ENCODE assay signal across 11 mouse cellular contexts in the genomic region with DNA sequence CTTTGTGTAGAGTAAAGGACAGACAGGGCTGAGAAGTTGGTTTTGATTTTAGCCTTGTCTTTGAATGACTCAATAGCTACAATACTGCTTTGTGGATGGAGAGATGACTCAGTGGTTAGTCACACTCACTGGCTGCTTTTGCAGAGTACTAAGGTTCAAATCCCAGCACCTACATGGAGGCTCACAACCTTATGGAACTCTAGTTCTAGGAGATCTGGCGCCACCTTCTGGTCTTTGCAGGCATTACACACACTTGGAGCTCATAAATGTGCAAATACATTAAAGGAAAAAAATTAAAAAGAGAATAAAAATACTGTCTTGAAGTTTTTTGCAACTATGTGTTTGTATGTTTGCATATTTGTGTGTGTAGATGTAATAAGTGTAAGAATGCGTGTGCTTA. TPM values are rescaled to one million over a fixed set of nuclear protein-coding genes. Genes with fewer than 3 reads are reported as not detected.
A peak's percentile ranks its signal among the peaks of the same experiment; 100 is the strongest.
DNase-seq lines count a peak whose midpoint lies in the region; ATAC-seq and TF ChIP-seq lines count a peak whose summit lies in the region.
"Had no signal": no experiment of that assay in that cellular context is flagged by ENCODE, and none has a peak within 500 bp of the region (broad histone marks: within the 10 kb centered on the region; RNA-seq: fewer than 3 reads in every experiment).

No protein-coding gene starts in this region.

- no peaks in the 10 kb centered on the region for H3K4me1 ChIP-seq in lung, embryonic 14.5 days (ENCODE audit: insufficient read depth)
- no peaks in the 10 kb centered on the region for H3K4me1 ChIP-seq in hindbrain, embryonic 10.5 days (replicated peaks)
- H3K4me1 ChIP-seq: heart, embryonic 15.5 days; midbrain, embryonic 12.5 days had no signal

- H3K9me3 ChIP-seq in lung, embryonic 14.5 days (ENCODE audit: low read depth, low read length), result no peaks in the 10 kb centered on the region
- H3K9me3 ChIP-seq in hindbrain, embryonic 10.5 days, result peaks cover 8% of the 10 kb centered on the region; the same call in 1 of the 2 replicates

- no peaks in the 10 kb centered on the region for H3K27me3 ChIP-seq in lung, embryonic 14.5 days (ENCODE audit: insufficient read depth, low read length)
- no peaks in the 10 kb centered on the region for H3K27me3 ChIP-seq in hindbrain, embryonic 10.5 days (ENCODE audit: insufficient read depth, poor library complexity, severe bottlenecking)
- H3K27me3 ChIP-seq: heart, embryonic 15.5 days; midbrain, embryonic 12.5 days had no signal

- H3K36me3 ChIP-seq in lung, embryonic 14.5 days (ENCODE audit: insufficient read depth), result peaks cover 49% of the 10 kb centered on the region
- peaks cover 95% of the 10 kb centered on the region for H3K36me3 ChIP-seq in hindbrain, embryonic 10.5 days

- ATAC-seq in lung, embryonic 14.5 days (ENCODE audit: insufficient read depth), result no peak
- ATAC-seq in erythroblast, adult 5-6 weeks (replicated peaks; ENCODE audit: low FRiP score, poor library complexity, severe bottlenecking), result peak; percentile 60

- H3K4me3 ChIP-seq in lung, embryonic 14.5 days (ENCODE audit: low read depth, low read length), result no peak overlapping the region
- no peak overlapping the region for H3K4me3 ChIP-seq in hindbrain, embryonic 10.5 days
- H3K4me3 ChIP-seq: heart, embryonic 15.5 days; midbrain, embryonic 12.5 days had no signal

- TF ChIP-seq CTCF in lung, embryonic 14.5 days (IDR thresholded peaks at IDR 0.05; ENCODE audit: low read depth), result peak; percentile 54

- H3K4me2 ChIP-seq in lung, embryonic 14.5 days, result no peak overlapping the region
- H3K4me2 ChIP-seq: heart, embryonic 15.5 days; midbrain, embryonic 12.5 days had no signal

- WGBS in lung, embryonic 14.5 days, result 60% methylated on average over 2 of the region's 2 CpGs
- WGBS in hindbrain, embryonic 10.5 days, result 67% methylated on average over 2 of the region's 2 CpGs

- H3K27ac ChIP-seq in lung, embryonic 14.5 days (ENCODE audit: low read depth), result no peak overlapping the region
- H3K27ac ChIP-seq in hindbrain, embryonic 10.5 days, result no peak overlapping the region
- H3K27ac ChIP-seq: heart, embryonic 15.5 days; midbrain, embryonic 12.5 days had no signal

- H3K9ac ChIP-seq in lung, embryonic 14.5 days, result no peak overlapping the region
- H3K9ac ChIP-seq: heart, embryonic 15.5 days; midbrain, embryonic 12.5 days had no signal

- DNase-seq in adrenal gland, postnatal 10 days, result peak; percentile 34
- no peak for DNase-seq in adrenal gland, adult 18-20 months (ENCODE audit: low spot score in 2 of 2)
- DNase-seq in lung, embryonic 14.5 days, result peak; percentile 56
- DNase-seq in lung, postnatal 25 days (ENCODE audit: low spot score), result no peak
- DNase-seq in testis, postnatal 14 days (ENCODE audit: low spot score), result peak; percentile 16
- DNase-seq in hindbrain, embryonic 10.5 days (ENCODE audit: low spot score), result no peak
- DNase-seq in gastrocnemius, adult 8-10 months (ENCODE audit: low spot score in 2 of 2), result no peak

RNA-seq across cellular contexts. Expression of gene Aldh8a1, which starts 39.9 kb away (rescaled TPM):
- total RNA-seq in adrenal gland, postnatal 10 days (2021), result 10 to 100 TPM; 14.3 to 27.5 TPM
- total RNA-seq in adrenal gland, adult 18-20 months (2021), result under 1 TPM in 1 of 2 experiments, not detected in 1; 0.40 TPM
- 0.08 TPM in 1 of 2 replicates, not detected in the other for polyA plus RNA-seq in lung, embryonic 14.5 days (2014; fragmentation: Nextera tagmentation; extraction: Ambion mirVana)
- total RNA-seq in erythroblast, adult 5-6 weeks (2015; ENCODE audit: low replicate concordance), result not detected in 2 replicates
- total RNA-seq in erythroblast, adult 5-6 weeks (2017; ENCODE audit: low replicate concordance), result not detected in 2 replicates
- 0.09 and 0.11 TPM in 2 replicates for polyA plus RNA-seq in hindbrain, embryonic 10.5 days (2016; fragmentation: Nextera tagmentation; extraction: Ambion mirVana)
- under 1 TPM in 1 of 4 experiments, not detected in 3; 0.13 TPM for total RNA-seq in gastrocnemius, adult 8-10 months (2022)
- polyA plus RNA-seq: C2C12; heart, embryonic 15.5 days had no signal

RNA-seq across cellular contexts. Expression of gene Hbs1l, which starts 41.4 kb away (rescaled TPM):
- total RNA-seq in adrenal gland, postnatal 10 days (2021), result 10 to 100 TPM; 61.6 to 66.7 TPM
- total RNA-seq in adrenal gland, adult 18-20 months (2021), result 10 to 100 TPM; 72.2 to 76.8 TPM
- 88.6 and 92.5 TPM in 2 replicates for polyA plus RNA-seq in lung, embryonic 14.5 days (2014; fragmentation: Nextera tagmentation; extraction: Ambion mirVana)
- total RNA-seq in erythroblast, adult 5-6 weeks (2015; ENCODE audit: low replicate concordance), result 42.3 and 66.0 TPM in 2 replicates
- total RNA-seq in erythroblast, adult 5-6 weeks (2017; ENCODE audit: low replicate concordance), result 69.5 and 91.7 TPM in 2 replicates
- polyA plus RNA-seq in hindbrain, embryonic 10.5 days (2016; fragmentation: Nextera tagmentation; extraction: Ambion mirVana), result 114 and 124 TPM in 2 replicates
- 10 to 100 TPM; 65.8 to 72.5 (median 66.8) TPM for total RNA-seq in gastrocnemius, adult 8-10 months (2022)

Comparison
In these comparisons a context has a peak if more than half of its experiments do, and no peak if none do; other contexts are left out.
1. DNase-seq: peak in adrenal gland, postnatal 10 days (single experiment), lung, embryonic 14.5 days (single experiment) and testis, postnatal 14 days (single experiment); none in adrenal gland, adult 18-20 months (0 of 2), lung, postnatal 25 days (single experiment), hindbrain, embryonic 10.5 days (single experiment) and gastrocnemius, adult 8-10 months (0 of 2).
2. RNA of gene Aldh8a1, which starts 39.9 kb away (total RNA-seq): 14.3 to 27.5 TPM in adrenal gland, postnatal 10 days; 0.40 TPM in adrenal gland, adult 18-20 months, 0.13 TPM in gastrocnemius, adult 8-10 months and not detected in erythroblast, adult 5-6 weeks; every median in the first group is over 10 times any median in the second.